Mouse (Mus musculus) lung, postnatal 0 days (tissue): ENCODE data around the gene Nectin2.

Source experiments
- CTCF ChIP-seq: IDR thresholded peaks from 2 replicates; pipeline ENCODE4 v1.5.1; 2016; ENCODE audit warnings: antibody characterized with exemption, mild to moderate bottlenecking
- EP300 ChIP-seq: IDR thresholded peaks from 2 replicates; pipeline ENCODE4 v1.6.1; 2016; ENCODE audit warnings: antibody characterized with exemption, mild to moderate bottlenecking, control low read depth

DNA sequence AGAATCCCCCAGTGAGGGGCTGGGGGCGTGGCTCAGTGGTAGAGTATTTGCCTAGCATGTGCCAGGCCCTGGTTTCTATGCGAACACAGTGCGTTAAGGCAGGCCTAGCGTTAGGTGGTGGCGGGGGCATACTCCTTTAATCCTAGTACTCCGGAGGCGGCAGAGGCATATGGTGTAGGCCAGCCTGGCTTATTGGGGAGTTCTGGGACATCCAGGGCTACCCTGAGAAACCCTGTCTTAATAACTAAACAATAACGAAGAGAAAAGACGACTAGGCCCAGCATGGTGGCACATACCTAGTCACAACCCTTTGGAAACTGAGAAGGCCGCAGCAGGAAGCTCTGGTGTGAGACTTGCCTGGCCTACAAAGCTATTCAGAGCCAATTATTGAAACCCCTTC, 62.2 kb downstream of the Nectin2 start:
- no peak for TF ChIP-seq CTCF
- no peak for TF ChIP-seq EP300
